Mouse (Mus musculus): ENCODE measurements at regions not wholly inside any gene's neighbourhood (a gene's known extent, or its start where the extent isn't known, plus 50 kb on each side); places are given as distances from the start of the nearest gene placed in this dataset.

DNA sequence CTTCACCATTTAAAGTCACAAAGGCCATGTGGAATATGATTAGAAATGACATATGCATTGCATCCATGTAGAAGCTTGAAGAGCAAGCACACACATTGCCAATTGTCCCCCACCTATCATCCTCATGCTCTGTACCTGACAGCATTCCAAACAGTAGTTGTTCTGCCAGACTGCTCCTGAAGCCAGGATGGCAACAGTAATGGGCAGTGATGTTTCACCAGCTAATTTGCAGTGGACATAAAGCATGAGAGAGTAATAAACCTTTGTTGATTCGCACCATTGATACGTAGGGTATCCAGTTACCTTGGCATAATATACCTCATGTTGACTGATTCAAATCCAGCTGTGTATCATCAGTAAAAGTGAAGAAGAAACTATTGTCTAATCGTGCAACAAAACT lies 606.5 kb upstream of the Celf2 start:
- no peak overlapping the region for H3K4me3 ChIP-seq
- no peak for DNase-seq (ENCODE audit: low spot score in 2 of 2)
- TF ChIP-seq CTCF (conservative IDR thresholded peaks at IDR 0.05): no peak
- no peak overlapping the region for H3K27ac ChIP-seq

DNA sequence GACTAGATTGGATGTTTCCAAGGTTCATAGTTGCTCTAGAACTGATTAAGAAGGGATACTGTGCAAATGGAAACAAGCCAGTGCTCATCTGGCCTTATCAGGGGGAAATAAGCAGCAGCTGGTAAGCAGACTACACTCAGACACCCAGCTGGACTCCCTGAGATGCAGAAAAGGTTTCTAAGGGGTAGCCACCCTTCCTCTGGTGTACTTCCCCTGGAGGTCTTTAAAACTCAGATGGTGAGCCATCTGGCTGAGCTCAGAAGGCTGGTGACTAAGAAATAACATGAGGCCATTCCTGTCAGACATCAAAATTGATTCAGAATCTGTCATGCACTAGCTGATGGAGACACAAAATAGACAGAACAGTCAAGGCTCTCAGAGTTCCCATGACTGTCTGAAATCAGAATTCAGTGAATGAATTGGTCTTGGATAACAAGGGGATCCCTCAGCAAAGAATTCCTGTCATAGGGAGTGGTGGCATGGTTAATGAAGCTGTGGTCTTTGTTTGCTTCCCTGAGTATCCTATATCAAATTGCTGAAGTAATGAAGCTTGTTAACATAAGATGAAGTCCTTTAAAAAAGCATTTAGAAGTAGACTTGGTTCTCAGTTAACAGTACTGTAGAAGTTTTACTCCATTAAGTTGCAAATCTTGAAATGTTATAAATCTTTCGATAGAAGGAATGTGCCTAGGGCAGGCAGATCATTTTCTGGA lies 603.2 kb upstream of the Celf2 start:
- peak; percentile 16 to 58 for DNase-seq (ENCODE audit: low spot score in 2 of 2)
- no peak for TF ChIP-seq CTCF (conservative IDR thresholded peaks at IDR 0.05)
- H3K4me3 ChIP-seq: no peak overlapping the region
- peak overlapping the region; percentile 46 for H3K27ac ChIP-seq

DNA sequence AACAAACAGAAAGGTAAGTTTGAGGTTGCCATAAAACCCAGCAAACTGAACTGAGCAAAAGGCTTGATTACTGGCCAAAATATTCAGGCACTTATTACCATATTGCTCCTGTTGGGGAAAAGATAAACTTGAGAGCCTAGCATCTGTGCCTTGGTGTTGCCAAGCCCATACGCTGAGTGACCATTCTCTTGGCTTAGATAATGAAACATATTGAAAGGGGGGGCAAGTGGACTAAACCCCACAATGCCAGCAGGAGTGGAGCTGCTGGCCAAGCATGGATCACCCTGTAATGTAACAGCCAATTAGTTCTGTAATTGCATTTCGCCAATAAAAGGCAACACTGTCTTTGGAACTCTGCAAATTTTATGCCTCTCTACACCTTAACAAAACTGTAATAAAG lies 584.8 kb upstream of the Celf2 start:
- Histone ChIP-seq H3K27ac (no peak overlapping the region), H3K4me3 (no peak overlapping the region)
- DNase-seq (ENCODE audit: low spot score in 2 of 2): no peak
- no peak for TF ChIP-seq CTCF (conservative IDR thresholded peaks at IDR 0.05)

- Histone ChIP-seq H3K27ac (no peak overlapping the region), H3K4me3 (no peak overlapping the region)
- no peak for TF ChIP-seq CTCF (conservative IDR thresholded peaks at IDR 0.05)
- DNase-seq (ENCODE audit: low spot score in 2 of 2): no peak
These were observed 558.5 kb upstream of the Celf2 start for GRCm38 (mm10) chr2:8067901-8068300.

- TF ChIP-seq CTCF (conservative IDR thresholded peaks at IDR 0.05): no peak
- peak overlapping the region; percentile 20; the same call in 1 of the 2 replicates for H3K27ac ChIP-seq
- DNase-seq (ENCODE audit: low spot score in 2 of 2): no peak
- no peak overlapping the region for H3K4me3 ChIP-seq
These were observed 552.3 kb upstream of the Celf2 start for GRCm38 (mm10) chr2:8061687-8062086.

DNA sequence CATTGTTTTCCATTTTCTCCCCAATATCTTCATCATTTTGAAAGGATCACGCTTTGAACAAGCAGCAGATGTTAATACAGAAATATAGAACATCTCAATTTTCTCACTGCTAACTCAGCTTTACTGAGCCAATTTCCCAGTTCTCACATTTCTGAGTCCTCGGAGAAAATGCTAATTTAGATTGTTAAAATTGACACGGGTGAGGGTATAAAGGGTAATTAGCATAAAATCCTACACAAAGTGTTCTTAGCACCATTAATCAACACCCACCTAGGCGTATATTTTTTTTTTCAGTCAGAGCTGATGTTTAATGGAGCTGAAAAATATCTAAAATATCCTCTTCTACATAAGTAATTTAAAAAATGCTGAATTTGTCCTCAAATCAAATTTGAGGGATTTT lies 519.8 kb upstream of the Celf2 start:
- peak in 1 of 2 experiments; percentile 51 for DNase-seq (ENCODE audit: low spot score in 2 of 2)
- H3K27ac ChIP-seq: peak overlapping the region; percentile 83
- no peak for TF ChIP-seq CTCF (conservative IDR thresholded peaks at IDR 0.05)
- H3K4me3 ChIP-seq: no peak overlapping the region

- no peak for DNase-seq (ENCODE audit: low spot score in 2 of 2)
- Histone ChIP-seq H3K27ac (peak overlapping the region; percentile 83), H3K4me3 (no peak overlapping the region)
- TF ChIP-seq CTCF (conservative IDR thresholded peaks at IDR 0.05): no peak
These were observed 518.2 kb upstream of the Celf2 start for GRCm38 (mm10) chr2:8027571-8027970.

DNA sequence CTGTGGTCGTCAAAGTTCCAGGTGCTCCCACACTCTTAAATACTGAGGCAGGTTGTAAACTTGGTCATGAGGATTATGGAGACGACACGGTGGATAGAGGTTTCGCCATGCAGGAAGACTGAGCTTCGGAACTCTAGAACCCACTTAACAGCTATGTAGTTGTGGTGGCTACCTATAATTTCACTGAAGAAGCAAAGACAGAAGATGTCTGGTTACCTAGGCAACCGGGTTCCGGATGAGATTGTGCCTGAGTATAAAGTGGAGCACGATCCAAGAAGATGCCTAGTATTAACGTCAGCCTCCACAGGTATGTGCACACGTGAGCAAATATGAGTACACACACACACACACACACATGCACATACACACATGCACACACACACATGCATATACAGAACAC lies 517.3 kb upstream of the Celf2 start:
- TF ChIP-seq CTCF (conservative IDR thresholded peaks at IDR 0.05): no peak
- peak overlapping the region; percentile 83 for H3K27ac ChIP-seq
- H3K4me3 ChIP-seq: no peak overlapping the region
- DNase-seq (ENCODE audit: low spot score in 2 of 2): peak in 1 of 2 experiments; percentile 17

DNA sequence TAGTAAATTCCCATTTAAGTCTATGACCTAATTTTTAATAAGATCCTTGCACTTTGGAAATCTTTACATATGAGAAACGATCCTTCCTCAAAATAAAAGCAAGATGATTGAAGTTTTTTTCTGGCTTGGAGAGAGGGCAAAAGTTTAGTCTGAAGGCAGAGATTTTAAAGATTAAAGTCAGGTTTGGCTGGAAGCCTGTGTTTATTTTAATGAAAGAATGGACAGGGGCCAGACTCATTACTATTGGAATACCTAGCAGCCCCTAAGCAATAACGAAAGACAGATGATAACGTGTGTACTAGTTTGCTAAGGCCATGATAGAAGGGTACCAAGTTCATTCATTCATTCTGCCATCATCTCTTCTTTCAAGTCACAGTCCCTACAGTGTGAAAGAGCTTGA lies 513.3 kb upstream of the Celf2 start:
- H3K27ac ChIP-seq: peak overlapping the region; percentile 83
- H3K4me3 ChIP-seq: no peak overlapping the region
- TF ChIP-seq CTCF (conservative IDR thresholded peaks at IDR 0.05): no peak
- no peak for DNase-seq (ENCODE audit: low spot score in 2 of 2)

- TF ChIP-seq CTCF (conservative IDR thresholded peaks at IDR 0.05): no peak
- Histone ChIP-seq H3K27ac (peak overlapping the region; percentile 83), H3K4me3 (no peak overlapping the region)
- DNase-seq (ENCODE audit: low spot score in 2 of 2): peak in 1 of 2 experiments; percentile 50
These were observed 512.7 kb upstream of the Celf2 start for GRCm38 (mm10) chr2:8022043-8022442.

GRCm38 (mm10) chr2:8012826-8013225 lies 503.5 kb upstream of the Celf2 start:
- peak; percentile 29 to 57 for DNase-seq (ENCODE audit: low spot score in 2 of 2)
- TF ChIP-seq CTCF (conservative IDR thresholded peaks at IDR 0.05): no peak
- Histone ChIP-seq H3K27ac (peak overlapping the region; percentile 72), H3K4me3 (no peak overlapping the region)

DNA sequence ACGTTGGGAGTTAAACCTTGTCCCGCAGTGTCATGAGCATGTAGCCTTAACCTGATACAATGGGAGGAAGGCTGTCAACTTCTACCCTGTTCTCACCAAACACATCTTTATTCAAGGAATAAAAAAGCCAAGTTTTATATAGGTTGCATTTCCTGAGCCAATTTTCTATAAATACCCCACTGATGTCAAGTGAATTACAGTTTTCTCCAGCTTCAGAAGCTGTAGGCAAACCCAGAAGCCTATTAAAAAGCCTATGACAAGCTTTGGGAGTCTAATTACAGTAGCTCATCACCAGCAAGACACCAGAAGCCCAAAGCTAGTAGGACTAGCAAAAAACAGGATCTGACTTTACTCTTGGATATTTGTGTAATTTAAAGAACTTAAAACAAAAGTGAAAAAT lies 490.1 kb upstream of the Celf2 start:
- no peak overlapping the region for H3K27ac ChIP-seq
- TF ChIP-seq CTCF (conservative IDR thresholded peaks at IDR 0.05): no peak
- no peak overlapping the region for H3K4me3 ChIP-seq
- no peak for DNase-seq (ENCODE audit: low spot score in 2 of 2)

DNA sequence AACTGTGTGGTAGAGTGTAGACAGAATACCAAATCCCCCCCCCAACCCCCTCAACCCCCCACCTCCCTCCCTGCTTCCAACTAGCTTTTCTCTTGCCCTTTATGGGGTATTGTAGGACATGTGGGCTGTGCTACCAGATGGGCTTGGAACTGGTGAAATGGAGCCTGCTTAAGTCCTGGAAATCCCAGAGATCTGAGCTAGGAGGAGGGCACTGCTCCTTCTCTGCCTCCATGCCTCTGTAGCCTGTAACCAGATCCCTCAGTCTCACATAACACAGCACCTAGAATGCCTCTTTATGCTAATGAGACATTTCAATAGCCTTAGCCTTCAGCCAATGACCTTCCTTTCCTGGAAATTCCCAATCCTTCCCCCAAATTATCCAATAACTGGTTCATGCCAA lies 465.1 kb upstream of the Celf2 start:
- no peak for TF ChIP-seq CTCF (conservative IDR thresholded peaks at IDR 0.05)
- Histone ChIP-seq H3K27ac (no peak overlapping the region), H3K4me3 (no peak overlapping the region)
- no peak for DNase-seq (ENCODE audit: low spot score in 2 of 2)

DNA sequence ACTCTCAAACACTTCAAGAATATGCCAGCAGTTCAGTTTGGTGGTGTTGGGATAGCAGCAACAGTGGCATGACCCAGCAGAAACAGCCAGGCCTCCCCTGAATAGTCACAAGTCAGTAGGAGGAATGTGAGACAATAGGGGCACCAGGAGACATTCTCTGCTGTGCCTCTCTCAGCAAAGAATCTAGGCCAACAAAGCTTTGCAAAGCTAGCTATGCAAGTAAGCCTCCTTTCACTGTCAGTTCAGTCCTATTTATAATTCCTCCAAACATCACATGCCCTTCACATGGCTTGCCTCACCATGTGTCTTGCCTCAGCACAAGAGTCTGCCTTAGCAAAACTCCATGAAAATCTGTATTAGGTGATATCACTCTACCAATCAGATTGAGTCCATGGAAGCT lies 454.1 kb upstream of the Celf2 start:
- no peak for DNase-seq (ENCODE audit: low spot score in 2 of 2)
- TF ChIP-seq CTCF (conservative IDR thresholded peaks at IDR 0.05): no peak
- H3K4me3 ChIP-seq: no peak overlapping the region
- H3K27ac ChIP-seq: no peak overlapping the region

Data from layer of hippocampus, adult 2 months (tissue).